Mouse (Mus musculus) left cerebral cortex, adult 11 months (tissue): ENCODE measurements around the gene Gm10282.

Experiments
- DNase-seq: peaks from one replicate; pipeline ENCODE4 v3.0.0; 2022; ENCODE audit warnings: low spot score

Gm10282 gene

GRCm38 (mm10) chr8:72305210-72305905 is at the start of gene Gm10282:
Gene Gm10282, minus strand, starts transcription at chr8:72305260.
- DNase-seq: no peak

GRCm38 (mm10) chr8:72354272-72354671 is 49.2 kb upstream of the Gm10282 start:
- no peak for DNase-seq

- no peak for DNase-seq
Measured at GRCm38 (mm10) chr8:72353700-72354045, 48.6 kb upstream of the Gm10282 start.

GRCm38 (mm10) chr8:72352951-72353699 is 48.1 kb upstream of the Gm10282 start:
- DNase-seq: no peak

- DNase-seq: no peak
Measured at GRCm38 (mm10) chr8:72351405-72352005, 46.4 kb upstream of the Gm10282 start.

- no peak for DNase-seq
Measured at GRCm38 (mm10) chr8:72350727-72351126, 45.7 kb upstream of the Gm10282 start.

- DNase-seq: no peak
Measured at GRCm38 (mm10) chr8:72349838-72350237, 44.8 kb upstream of the Gm10282 start.

- DNase-seq: no peak
Measured at GRCm38 (mm10) chr8:72348956-72349355, 43.9 kb upstream of the Gm10282 start.

- no peak for DNase-seq
Measured at GRCm38 (mm10) chr8:72348114-72348513, 43.1 kb upstream of the Gm10282 start.

- no peak for DNase-seq
Measured at GRCm38 (mm10) chr8:72347553-72347952, 42.5 kb upstream of the Gm10282 start.

- DNase-seq: no peak
Measured at GRCm38 (mm10) chr8:72343725-72344124, 38.7 kb upstream of the Gm10282 start.

GRCm38 (mm10) chr8:72342556-72343300 is 37.7 kb upstream of the Gm10282 start:
- no peak for DNase-seq

GRCm38 (mm10) chr8:72337034-72337433 is 32.0 kb upstream of the Gm10282 start:
- DNase-seq: no peak

- DNase-seq: no peak
Measured at GRCm38 (mm10) chr8:72336273-72336672, 31.2 kb upstream of the Gm10282 start.

- DNase-seq: no peak
Measured at GRCm38 (mm10) chr8:72334144-72334641, 29.1 kb upstream of the Gm10282 start.

- DNase-seq: no peak
Measured at GRCm38 (mm10) chr8:72333429-72334143, 28.5 kb upstream of the Gm10282 start.

- DNase-seq: no peak
Measured at GRCm38 (mm10) chr8:72331631-72332030, 26.6 kb upstream of the Gm10282 start.

- no peak for DNase-seq
Measured at GRCm38 (mm10) chr8:72330806-72331516, 25.9 kb upstream of the Gm10282 start.

- DNase-seq: no peak
Measured at GRCm38 (mm10) chr8:72329116-72329515, 24.1 kb upstream of the Gm10282 start.

GRCm38 (mm10) chr8:72324708-72325107 is 19.6 kb upstream of the Gm10282 start:
- no peak for DNase-seq
